Mouse (Mus musculus) liver, embryonic 16.5 days (tissue): ENCODE results near the gene Tulp4. TPM values are rescaled to one million over a fixed set of nuclear protein-coding genes. Genes with fewer than 3 reads are reported as not detected.
"Not testable (repeated sequence)": the region's sequence is repeated elsewhere in the genome, so short reads cannot be mapped to it uniquely, and the experiment has no call there.

ENCODE experiments used
- ATAC-seq: fragments of 200-750 bp; cut with Nextera tagmentation; 2 replicates; pipeline ENCODE4 v1.8.0; 2017; ENCODE audit warnings: low read depth, mild to moderate bottlenecking, moderate number of reproducible peaks, moderate library complexity
- H3K27ac ChIP-seq: fragments of 300-500 bp; sonication (generic); 2 replicates; pipeline ENCODE4 v1.5.1; 2014; ENCODE audit warnings: mild to moderate bottlenecking, low read length
- H3K27me3 ChIP-seq: fragments of 300-500 bp; sonication (generic); 2 replicates; pipeline ENCODE4 v1.6.1; 2014; ENCODE audit warnings: low read depth, low read length, mixed read lengths; ENCODE audit not compliant: control insufficient read depth, insufficient read depth
- H3K36me3 ChIP-seq: fragments of 300-500 bp; sonication (generic); 2 replicates; pipeline ENCODE4 v1.6.1; 2014; ENCODE audit warnings: mild to moderate bottlenecking; ENCODE audit not compliant: control insufficient read depth, insufficient read depth
- H3K4me1 ChIP-seq: fragments of 300-500 bp; sonication (generic); 2 replicates; pipeline ENCODE4 v1.6.1; 2014; ENCODE audit warnings: low read depth, low read length, mixed read lengths; ENCODE audit not compliant: control insufficient read depth
- H3K4me2 ChIP-seq: fragments of 300-500 bp; sonication (generic); 2 replicates; pipeline ENCODE4 v1.6.1; 2014; ENCODE audit warnings: low read depth, low read length, mixed read lengths
- H3K4me3 ChIP-seq: fragments of 300-500 bp; sonication (generic); 2 replicates; pipeline ENCODE4 v1.5.1; 2014; ENCODE audit warnings: low read depth, mild to moderate bottlenecking, low read length
- H3K9ac ChIP-seq: fragments of 300-500 bp; sonication (generic); 2 replicates; pipeline ENCODE4 v1.6.1; 2014; ENCODE audit warnings: low read depth, low read length
- H3K9me3 ChIP-seq: fragments of 300-500 bp; sonication (generic); replicated peaks from 2 replicates; pipeline ENCODE4 v1.6.1; 2016; ENCODE audit warnings: low read length; ENCODE audit not compliant: control insufficient read depth
- WGBS: fragments of 180-500 bp; shearing (Covaris S2); extraction: QIAGEN DNeasy Blood & Tissue Kit; methylation state at CpG from one replicate; pipeline ENCODE4 v1.1.7; 2014; ENCODE audit not compliant: insufficient replicate concordance; 5-methylcytosine and 5-hydroxymethylcytosine counted together
- polyA plus RNA-seq: library from polyadenylated mRNA; unstranded; fragments of >200 nt; fragmentation: Nextera tagmentation; extraction: Ambion mirVana; gene quantifications from 2 replicates; pipeline ENCODE4 v1.2.1, GENCODE M21; 2015

The Tulp4 gene
- polyA plus RNA-seq, 1 experiment from 2014 or later, result 23.4 TPM

DNA sequence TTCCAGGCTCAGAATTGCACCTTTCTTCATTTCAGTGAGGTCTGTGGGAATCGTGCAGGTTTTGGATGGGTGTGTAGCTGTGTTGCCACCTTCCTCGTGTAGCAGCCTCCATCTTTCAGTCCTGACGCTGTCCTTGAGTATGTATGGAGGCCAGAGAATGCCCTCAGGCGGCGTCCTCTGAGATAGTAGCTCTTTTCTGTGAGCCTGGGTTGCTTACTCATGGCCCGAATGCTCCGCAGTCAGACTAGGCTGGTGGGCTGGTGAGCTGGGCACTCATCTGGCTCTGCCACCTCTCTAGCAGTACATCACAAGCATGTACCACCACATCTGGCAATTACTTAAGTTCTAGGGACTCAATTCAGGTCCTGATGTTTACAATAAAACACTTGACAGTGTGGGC, 96.9 kb downstream of the Tulp4 start:
- H3K27ac ChIP-seq, result no peak overlapping the region
- no peaks in the 10 kb centered on the region for H3K4me1 ChIP-seq
- H3K4me3 ChIP-seq, result no peak overlapping the region
- no peak overlapping the region for H3K4me2 ChIP-seq
- no peaks in the 10 kb centered on the region for H3K36me3 ChIP-seq
- no peaks in the 10 kb centered on the region for H3K27me3 ChIP-seq
- no peak overlapping the region for H3K9ac ChIP-seq
- ATAC-seq, result no peak
- no peaks in the 10 kb centered on the region for H3K9me3 ChIP-seq
- WGBS, result 68% methylated on average over 7 of the region's 7 CpGs

DNA sequence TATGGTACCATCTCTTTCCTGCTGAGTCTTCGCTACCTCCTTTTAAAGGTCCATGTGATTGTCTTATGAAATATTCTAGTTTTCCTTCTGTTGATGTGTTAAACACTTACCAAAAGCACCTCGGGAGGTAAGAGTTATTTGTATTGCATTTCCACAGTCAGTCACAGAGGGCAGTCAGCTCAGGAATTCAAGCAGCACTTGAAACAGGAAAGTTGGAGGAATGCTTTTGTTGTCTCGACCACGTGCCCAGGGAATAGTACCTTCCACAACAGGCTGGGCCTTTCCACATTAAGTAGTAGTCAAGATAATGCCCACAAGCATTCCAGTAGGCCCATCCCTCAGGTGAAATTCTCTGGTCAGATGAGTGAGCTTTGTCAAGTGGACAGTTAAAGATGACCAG, 97.6 kb downstream of the Tulp4 start:
- no peaks in the 10 kb centered on the region for H3K9me3 ChIP-seq
- ATAC-seq, result no peak
- H3K4me3 ChIP-seq, result no peak overlapping the region
- 40% methylated on average over 4 of the region's 4 CpGs for whole genome bisulfite sequencing
- no peak overlapping the region for H3K27ac ChIP-seq
- no peaks in the 10 kb centered on the region for H3K36me3 ChIP-seq
- H3K27me3 ChIP-seq, result no peaks in the 10 kb centered on the region
- H3K4me2 ChIP-seq, result no peak overlapping the region
- H3K9ac ChIP-seq, result no peak overlapping the region
- H3K4me1 ChIP-seq, result no peaks in the 10 kb centered on the region

DNA sequence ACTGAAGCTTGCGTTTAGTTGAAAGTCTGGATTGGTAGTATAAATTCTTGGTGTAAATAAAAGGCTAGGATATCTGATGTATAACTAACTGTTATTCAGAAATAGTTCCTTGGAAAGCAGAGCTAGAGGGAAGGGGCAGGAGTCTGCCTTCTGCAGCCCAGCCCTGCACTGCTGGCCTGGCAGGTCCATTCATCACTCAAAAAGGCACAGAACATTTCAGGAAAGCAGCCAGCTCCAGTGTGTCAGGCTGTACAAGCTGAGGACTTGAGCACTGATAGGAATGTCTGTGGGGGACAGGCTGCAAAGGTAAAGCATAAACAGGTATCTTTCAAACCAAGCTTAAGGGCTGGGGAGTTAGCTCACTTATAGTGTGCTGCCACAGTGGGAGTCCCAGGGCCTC, 105.5 kb downstream of the Tulp4 start:
- no peak for ATAC-seq
- Histone ChIP-seq H3K27ac (no peak overlapping the region), H3K27me3 (no peaks in the 10 kb centered on the region), H3K4me1 (no peaks in the 10 kb centered on the region), H3K9ac (no peak overlapping the region), H3K9me3 (no peaks in the 10 kb centered on the region), H3K36me3 (no peaks in the 10 kb centered on the region), H3K4me3 (no peak overlapping the region), H3K4me2 (no peak overlapping the region)
- WGBS, result 69% methylated on average over 1 of the region's 1 CpGs

DNA sequence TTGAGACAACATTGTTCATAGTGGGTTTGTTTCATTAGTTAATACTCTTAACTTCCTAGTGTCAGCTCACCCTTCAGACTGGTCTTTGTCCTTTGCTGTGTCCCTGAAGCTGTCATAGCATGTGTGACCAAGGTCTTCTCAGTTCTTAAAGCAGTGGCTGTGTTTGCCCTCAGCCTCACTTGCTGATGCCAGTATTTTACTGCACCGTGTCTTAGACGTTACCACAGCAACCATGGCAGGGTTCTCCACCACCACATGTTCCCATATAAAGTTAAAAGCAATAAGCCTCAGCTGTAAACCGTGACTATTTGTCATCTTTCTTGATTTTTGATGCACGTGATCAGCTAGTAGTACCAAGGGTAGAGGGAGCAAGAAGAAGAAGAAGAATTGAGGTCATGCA, 109.4 kb downstream of the Tulp4 start:
- Histone ChIP-seq H3K27ac (no peak overlapping the region), H3K9ac (no peak overlapping the region), H3K9me3 (no peaks in the 10 kb centered on the region), H3K4me1 (no peaks in the 10 kb centered on the region), H3K4me3 (no peak overlapping the region), H3K4me2 (no peak overlapping the region), H3K27me3 (no peaks in the 10 kb centered on the region), H3K36me3 (no peaks in the 10 kb centered on the region)
- 62% methylated on average over 4 of the region's 4 CpGs for whole genome bisulfite sequencing
- ATAC-seq, result no peak

DNA sequence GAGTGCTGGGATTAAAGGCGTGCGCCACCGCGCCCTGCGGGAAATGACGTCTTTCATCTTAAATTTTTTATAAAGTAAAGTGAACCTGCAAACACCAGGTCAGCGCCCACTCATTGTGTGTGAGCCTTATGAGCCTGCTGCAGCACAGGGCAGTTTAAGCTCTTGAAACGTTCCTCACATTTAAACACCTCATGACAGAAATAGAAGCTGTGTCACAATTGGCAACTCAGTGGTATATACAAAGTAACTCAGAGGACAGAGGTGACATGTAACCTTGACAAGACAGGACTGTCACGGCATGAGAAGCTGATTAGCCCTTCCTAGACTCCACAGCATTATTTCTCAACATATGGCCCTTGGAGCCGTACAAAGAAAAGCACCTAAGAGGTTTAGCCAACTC, 110.3 kb downstream of the Tulp4 start:
- H3K4me3 ChIP-seq, result no peak overlapping the region
- H3K4me1 ChIP-seq, result no peaks in the 10 kb centered on the region
- H3K9me3 ChIP-seq, result no peaks in the 10 kb centered on the region
- no peak overlapping the region for H3K9ac ChIP-seq
- H3K36me3 ChIP-seq, result no peaks in the 10 kb centered on the region
- no peaks in the 10 kb centered on the region for H3K27me3 ChIP-seq
- H3K27ac ChIP-seq, result no peak overlapping the region
- ATAC-seq, result no peak
- WGBS, result 71% methylated on average over 10 of the region's 10 CpGs
- H3K4me2 ChIP-seq, result no peak overlapping the region

DNA sequence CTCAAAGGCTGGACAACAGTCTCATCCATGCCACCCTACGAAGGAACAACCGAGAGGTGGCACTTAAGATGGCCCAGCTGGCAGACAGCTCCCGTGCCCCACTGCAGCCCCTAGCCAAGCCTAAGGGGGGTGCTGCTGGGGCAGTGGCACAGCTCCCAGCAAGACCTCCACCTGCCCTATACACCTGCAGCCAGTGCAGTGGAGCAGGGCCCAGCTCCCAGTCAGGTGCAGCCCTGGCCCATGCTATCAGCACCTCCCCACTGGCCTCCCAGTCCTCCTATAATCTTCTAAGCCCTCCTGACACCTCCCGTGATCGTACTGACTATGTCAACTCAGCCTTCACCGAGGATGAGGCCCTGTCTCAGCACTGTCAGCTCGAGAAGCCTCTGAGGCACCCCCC, 126.4 kb downstream of the Tulp4 start:
- H3K4me2 ChIP-seq, H3K36me3 ChIP-seq, H3K4me1 ChIP-seq, H3K4me3 ChIP-seq, H3K27me3 ChIP-seq, H3K9me3 ChIP-seq, H3K9ac ChIP-seq, H3K27ac ChIP-seq: not testable (repeated sequence)
- 0 out of 2 replicates have a peak, but pooled peaks have one; percentile 19 for ATAC-seq
- WGBS, result no CpG with 5 or more reads among the region's 7 CpGs

DNA sequence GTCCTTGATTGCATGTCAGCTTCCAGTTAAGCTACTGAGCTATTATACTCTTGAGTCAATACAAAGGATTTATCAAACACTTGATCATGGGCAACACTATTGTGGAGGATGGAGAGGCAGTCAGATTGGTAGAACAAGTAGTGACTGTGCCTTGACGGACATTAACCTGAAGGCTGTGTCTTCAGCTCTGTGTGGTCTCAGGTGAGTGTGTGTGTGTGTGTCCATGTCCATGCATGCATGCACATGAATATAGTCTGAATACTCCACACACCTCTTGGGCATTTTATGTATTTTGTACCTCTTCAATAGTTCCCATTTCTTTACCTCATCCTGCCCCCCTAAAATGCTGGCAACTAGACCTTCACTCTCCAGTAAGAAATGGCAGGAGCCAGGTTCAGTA, 145.1 kb downstream of the Tulp4 start:
- H3K9ac ChIP-seq, H3K4me1 ChIP-seq, ATAC-seq, H3K36me3 ChIP-seq, H3K4me2 ChIP-seq, H3K27ac ChIP-seq, H3K9me3 ChIP-seq, H3K4me3 ChIP-seq, H3K27me3 ChIP-seq: not testable (repeated sequence)
- 58% methylated on average over 1 of the region's 1 CpGs for WGBS

DNA sequence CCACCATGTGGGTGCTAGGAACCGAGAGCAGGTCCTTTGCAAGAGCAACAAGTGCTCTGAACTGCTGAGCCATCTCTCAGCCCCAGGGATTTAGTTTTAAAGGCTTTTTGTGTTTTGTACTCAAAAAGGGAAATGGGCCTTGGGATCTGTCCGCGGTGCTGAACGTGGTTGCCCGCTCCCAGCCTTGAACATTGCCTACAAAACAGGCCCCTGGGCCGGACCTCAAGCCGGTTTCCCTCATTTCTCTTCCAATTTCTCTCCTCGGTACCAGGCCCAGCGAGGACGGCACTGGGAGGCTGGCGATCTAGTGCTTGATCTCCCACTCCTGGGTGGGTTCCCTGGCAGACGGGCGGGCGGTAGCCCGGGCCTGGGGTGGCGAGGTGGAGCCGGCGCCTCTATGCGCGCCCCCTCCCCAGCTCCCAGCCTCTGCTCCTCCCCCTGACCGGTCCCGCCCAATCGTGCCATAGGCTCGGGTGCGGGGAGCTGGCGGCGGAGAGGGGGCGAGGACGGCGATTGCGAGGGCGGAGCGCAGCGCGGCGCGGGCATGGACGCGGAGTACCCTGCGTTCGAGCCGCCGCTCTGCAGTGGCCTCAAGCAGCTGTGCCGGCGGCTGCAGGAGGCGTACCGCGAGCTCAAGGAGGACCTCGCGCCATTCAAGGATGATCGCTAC, 150.3 kb downstream of the Tulp4 start, which contains the start of gene Tmem181a:
Gene Tmem181a, plus strand, starts transcription at position 461 of the 670 bp plus-strand sequence.
- H3K27me3 ChIP-seq, H3K4me1 ChIP-seq, H3K4me2 ChIP-seq, H3K27ac ChIP-seq, H3K9me3 ChIP-seq, H3K9ac ChIP-seq, H3K4me3 ChIP-seq, ATAC-seq, H3K36me3 ChIP-seq: not testable (repeated sequence)
- WGBS, result 0% methylated on average over 6 of the region's 51 CpGs

DNA sequence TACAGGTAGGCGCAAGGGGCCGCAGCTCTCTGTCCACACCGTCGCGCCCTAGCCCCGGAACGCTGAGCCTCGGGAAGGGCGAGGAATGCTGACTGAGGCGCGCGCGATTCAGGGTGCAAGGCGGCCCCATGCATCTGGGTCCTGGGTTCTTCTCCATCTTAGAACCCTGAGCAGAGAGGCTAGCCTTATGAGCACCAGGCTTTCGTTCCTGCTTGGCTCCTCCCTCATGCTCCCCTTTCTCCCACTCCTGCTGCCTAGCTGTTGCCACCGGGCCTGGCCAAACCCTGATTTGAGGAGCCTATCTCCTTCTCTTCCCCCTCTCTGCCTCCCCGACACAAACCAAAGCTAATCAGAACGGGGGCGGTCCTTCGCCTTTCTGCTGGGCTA, 150.8 kb downstream of the Tulp4 start:
- not testable (repeated sequence) for H3K4me1 ChIP-seq, H3K27ac ChIP-seq, ATAC-seq, H3K9me3 ChIP-seq, H3K36me3 ChIP-seq, H3K9ac ChIP-seq, H3K4me2 ChIP-seq, H3K4me3 ChIP-seq, H3K27me3 ChIP-seq
- 2% methylated on average over 16 of the region's 20 CpGs for WGBS
